Mouse (Mus musculus): ENCODE results near the gene Ehmt1.

Gene Ehmt1

DNA sequence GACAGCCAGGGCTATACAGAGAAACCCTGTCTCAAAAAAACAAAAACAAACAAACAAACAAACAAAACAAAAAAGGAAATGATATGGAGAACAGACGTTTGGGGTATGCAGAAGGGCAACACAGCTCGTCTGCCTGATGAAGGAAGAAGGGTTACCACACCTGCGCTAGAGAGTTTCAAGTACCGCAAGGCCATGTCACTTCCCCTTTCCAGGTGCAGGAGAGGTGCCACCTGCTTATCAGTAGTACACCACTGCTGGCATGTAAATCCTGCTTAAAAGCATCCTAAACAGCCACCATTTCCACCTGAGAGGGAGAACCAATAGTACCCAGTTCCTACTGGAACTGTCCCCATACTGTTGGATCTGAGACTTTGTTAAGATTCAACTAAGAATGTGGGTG lies 113.8 kb downstream of the Ehmt1 start:
- DNase-seq (ENCODE audit: low spot score), result no peak

DNA sequence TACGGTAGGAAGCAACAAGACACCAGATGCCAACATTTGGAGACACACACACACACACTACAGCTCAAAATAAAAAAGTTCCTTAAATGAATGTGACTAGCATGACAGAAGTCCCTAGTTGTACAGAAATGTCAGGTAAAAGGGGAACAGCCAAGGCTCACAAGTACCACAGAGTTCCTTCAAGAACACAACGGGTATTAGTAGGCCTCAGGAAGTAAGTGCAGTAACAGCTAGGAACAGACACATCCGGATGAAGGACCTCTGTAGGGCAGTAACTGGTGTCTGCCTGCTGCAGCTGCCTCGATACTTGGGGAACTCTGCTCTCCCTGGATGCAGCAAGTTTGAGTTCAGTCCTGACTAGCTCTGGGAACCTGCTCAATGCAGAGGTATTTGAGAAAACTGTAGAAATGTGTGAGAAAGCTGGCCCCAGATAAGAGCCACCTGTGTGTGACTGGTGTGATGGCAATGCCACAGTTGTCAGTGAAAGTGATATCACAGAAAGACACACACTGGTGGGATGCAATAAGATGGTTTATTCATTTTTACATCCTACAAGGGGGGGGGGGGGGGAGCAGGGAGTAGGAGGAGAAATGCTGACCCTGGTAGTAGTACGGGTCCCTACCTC lies 122.5 kb downstream of the Ehmt1 start:
- DNase-seq (ENCODE audit: low spot score), result no peak

DNA sequence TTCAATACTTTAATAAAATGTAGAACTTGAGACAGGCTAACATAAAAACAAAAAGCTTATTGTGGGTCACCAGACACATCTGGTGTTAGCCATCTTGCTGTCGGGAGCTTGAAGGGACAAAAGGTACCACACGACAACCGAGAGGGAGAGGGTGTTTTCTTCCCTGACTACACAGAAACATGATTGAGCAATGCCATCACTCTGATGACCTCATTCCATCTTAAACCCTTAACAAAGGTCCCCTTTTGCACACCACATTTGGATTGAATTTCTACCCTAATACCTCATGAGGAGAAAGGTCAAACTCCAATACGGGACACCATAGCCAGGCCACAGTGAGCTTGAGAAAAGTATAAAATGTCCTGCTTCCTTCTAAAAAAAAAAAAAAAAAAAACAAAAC lies 132.2 kb downstream of the Ehmt1 start:
- DNase-seq (ENCODE audit: low spot score), result no peak

DNA sequence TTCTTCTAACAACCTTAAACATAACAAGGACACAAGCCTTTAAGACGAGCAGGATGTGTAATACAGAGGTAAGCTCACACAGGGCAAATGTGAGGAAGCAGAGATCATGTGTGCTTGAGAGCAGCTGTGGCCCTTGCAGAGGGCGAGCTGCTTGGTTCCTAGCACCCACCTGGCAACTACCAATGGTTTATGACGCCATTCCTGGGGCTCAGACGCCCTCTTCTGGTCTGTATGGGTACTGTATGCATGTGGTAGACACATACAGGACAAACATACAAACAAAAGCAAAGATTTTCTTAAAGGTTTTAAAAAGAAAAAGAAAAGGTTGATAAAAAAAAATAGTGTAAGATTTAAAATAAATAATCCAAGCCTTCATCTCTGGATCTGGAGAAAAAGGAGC lies 138.2 kb downstream of the Ehmt1 start:
- no peak for DNase-seq (ENCODE audit: low spot score)

DNA sequence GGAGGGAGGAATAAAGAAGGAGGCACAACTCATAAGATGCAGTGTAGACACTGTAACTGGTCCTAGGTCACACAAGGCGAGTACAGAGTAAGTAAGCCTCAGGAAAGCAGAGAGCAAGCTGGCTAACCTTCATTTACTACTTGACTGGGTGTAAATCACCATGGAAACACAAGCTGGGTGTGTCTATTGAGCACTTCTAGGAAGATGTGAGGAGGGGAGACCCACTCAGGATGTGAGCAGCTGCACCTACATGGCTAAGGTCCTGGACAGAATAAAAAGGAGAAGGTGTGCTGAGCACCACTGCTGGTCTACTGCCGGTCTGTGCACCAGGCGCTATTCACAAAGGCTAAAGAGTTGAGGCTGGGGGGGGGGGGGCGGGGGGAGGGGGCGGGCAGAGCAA lies 142.6 kb downstream of the Ehmt1 start:
- DNase-seq (ENCODE audit: low spot score), result no peak

DNA sequence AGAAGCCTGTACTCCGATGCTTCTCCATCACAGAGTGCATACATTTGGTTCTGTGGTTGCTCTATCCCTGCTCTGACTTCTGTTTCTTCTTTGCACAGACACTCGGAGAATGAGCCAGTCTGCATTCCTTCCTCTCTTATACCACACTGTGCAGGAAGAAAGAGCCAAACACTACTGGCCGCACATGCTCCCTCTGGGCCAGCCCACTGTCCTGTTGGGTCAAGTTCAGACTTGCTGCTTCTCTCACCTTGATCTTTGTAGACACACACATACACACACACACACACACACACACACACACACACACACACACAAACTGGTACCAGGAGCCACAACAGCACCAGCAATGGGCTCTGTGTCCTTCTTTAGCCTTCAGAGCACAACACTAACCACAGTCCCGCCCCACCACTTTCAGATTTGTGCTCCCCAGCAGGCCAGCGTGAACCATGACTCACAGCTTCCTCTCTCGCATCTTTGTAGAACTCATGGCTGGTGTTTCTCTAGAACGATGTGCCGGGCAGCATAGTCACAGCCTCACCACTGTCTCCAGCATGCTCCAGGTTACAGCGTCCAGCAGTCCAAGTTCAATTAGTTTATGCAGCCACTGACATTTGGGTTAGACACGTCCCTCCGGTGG lies 143.3 kb downstream of the Ehmt1 start:
- DNase-seq (ENCODE audit: low spot score), result no peak

DNA sequence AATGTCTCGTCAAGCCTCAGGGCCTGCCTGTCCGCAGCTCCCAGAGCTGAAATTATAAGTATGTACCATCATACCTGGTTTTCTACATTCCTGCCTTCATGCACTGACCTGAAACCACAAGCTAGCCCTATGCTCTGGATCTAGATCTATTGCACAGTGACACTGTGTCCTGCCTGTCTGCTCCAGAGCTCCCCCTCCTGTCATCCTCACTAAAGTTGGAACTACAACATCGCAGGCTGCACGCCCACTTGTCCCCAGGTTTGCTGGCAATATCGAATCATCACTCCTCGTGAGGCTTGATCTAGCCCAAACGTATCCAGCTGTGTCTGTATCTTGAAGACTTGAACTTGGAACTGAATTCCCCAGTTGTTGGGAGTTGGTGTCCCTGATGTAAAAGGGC lies 144.6 kb downstream of the Ehmt1 start:
- no peak for DNase-seq (ENCODE audit: low spot score)

DNA sequence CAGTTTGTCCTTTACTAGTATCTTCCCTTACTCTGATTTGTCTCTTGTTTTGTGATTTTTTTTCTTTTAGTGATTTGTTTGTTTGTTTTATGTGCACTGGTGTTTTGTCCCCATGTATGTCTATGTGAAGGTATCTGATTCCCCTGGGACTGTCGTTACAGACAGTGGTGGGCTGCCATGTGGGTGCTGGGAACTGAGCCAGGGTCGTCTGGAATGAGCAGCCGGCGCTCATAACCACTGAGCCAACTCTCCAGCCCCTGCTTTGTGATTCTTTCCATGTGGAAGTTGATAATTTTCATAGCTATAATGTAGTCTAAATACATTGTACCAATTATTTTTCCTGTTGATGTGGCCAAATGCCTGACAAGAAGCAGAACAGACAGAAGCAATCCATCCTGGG lies 148.6 kb downstream of the Ehmt1 start:
- DNase-seq (ENCODE audit: low spot score), result no peak

DNA sequence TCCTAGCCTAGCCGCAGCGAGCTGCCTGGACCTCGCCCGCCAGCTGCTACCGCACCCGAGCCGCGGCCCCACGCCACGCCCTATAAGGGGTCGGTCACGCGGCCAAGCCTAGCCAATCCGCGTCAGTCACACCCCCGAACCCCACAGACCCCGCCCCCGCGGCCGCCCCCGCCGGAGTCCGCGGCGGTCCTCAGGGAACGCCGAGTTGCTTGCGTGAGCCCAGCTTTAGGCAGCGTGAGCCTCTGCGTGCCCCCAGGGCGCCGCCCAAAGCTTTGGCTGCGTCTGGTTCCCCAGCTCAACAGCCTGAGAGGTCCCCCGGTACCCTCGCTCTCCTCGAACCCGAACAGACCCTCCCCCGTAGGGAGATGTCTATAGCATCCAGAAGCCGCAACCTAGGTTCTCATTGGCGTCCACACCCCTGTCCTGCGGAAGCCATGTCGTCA lies 156.3 kb downstream of the Ehmt1 start, which contains the start of gene Cacna1b:
TSS of gene Cacna1b (minus strand) at position 38 of the 443 bp plus-strand sequence.
- DNase-seq (ENCODE audit: low spot score), result no peak

DNA sequence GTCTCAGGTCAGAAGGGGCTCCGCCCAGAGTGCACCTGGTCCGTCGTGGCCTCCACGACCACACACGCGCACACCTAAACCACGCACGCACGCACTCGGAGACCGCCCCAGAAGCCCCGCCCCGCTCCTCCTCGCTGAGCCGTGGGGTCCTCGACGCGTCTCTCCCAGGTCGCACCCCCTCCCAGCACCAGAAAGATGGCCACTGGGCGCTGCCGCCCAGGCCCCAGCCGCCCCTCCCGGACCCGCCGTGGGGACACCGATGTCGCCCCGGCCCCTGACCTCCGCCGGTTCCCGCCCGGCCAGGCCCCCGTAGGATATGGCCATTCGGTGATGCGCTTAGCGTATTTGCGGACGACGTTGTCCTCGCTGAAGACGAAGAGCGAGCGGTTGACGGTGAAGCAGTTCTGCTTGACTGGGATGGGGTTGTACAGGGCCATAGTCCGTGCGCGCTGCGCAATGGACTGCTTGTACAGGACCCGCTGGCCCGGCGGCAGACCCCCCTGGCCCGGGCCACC lies 156.9 kb downstream of the Ehmt1 start:
- DNase-seq (ENCODE audit: low spot score), result no peak

DNA sequence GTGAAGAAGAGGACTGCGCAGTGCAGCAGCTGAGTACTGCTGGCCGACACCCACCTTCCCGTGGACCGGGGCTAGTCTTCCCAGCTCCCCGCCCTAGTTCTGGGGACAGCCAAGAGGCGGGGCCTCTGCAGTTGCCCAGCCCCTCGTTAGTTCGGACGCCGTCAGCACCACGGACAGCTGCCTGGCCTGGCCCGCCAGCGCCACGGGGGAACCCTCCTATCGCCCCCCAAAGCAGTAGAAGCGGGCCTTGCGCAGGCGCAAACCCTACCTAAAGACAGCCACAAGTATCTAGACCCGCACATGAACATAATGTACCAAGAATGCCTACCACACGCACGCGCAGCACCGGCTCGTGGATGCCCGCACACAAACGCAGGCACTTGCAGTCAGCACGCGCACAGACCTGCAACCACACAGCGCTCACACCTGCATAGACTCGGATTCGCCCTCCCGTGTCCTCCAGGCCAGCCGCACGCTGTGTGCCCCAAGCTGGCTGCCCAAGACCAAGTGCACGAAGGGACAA lies 157.4 kb downstream of the Ehmt1 start:
- DNase-seq (ENCODE audit: low spot score), result no peak

DNA sequence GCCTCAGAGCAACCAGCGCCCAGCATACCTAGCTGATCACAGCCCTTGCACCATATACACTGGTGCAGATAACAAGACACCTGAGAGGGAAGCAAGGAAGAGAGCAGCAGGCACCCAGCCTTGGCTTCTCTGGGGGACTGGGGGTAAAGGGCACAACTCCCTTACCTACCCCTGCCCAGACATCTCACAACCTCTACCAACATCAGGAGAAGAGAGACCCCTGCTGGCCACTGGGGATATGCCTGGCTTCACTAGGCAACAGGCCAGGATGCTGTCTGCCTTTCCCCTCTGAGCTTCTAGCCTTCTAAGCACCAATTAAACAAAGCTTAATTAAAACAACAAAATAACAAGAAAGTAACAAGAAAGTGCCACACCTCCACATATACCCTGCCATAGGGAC lies 164.1 kb downstream of the Ehmt1 start:
- DNase-seq (ENCODE audit: low spot score), result peak; percentile 24

DNA sequence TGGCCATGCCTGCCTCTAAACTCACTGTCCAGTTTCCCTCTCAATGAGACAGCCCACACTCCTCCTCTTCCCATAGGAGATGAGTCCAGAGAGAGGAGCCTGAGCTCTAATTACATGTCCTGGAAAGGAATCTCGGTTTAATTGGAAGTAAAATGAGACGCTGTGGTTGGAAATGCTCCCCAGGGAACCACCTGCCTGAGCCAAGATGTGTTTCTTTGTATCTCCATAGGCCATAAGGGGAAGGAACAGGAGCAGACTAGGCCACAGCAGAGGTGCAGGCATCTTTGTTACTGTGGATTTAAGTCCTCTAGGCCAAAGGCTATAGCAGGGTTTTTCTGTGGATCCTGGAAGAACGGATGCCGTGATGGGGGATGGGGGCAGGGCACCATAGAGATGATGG lies 166.8 kb downstream of the Ehmt1 start:
- no peak for DNase-seq (ENCODE audit: low spot score)

DNA sequence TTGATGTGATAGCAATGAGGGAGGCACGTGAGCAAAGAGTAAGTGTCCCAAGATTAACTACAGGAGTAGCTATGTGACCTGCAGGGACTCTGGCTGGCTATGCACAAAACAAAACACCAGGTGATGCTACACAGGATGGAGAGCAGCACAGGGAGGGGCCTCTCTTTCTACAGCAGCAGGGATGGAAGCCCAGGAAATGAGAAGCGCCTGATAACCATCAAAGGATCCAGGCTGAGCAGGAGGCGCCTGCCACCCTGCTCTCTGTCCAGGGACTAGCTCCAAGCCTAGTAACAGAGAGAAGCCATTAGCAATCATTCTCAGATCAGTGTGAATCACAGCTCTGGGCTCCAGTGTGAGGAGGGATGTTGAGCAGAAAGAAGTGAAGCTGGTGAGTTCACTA lies 169.4 kb downstream of the Ehmt1 start:
- no peak for DNase-seq (ENCODE audit: low spot score)

DNA sequence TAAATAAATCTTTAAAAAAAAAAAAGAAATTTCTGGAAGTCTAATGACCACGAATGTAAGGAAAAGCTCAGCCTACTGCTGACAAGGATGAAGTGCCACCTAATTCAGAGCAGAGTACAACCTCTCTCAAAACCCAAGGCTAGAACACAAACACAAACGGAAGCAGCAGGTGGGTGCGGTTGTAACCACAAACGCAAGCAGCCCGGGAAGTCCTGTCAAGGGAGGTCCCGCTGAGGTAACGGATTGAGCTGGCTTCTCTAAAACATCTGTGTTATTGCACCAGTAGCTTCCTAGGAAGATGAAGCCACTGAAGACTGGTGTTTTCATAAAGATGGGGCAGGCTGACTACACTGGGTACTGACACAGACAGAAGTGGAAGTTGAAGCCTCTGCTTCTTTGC lies 171.5 kb downstream of the Ehmt1 start:
- peak; percentile 4 for DNase-seq (ENCODE audit: low spot score)
